Mouse (Mus musculus) spleen, adult 2 months (tissue): ENCODE results near the gene Ctse.

ENCODE experiments used
- CTCF ChIP-seq: fragments of 200-500 bp; IDR thresholded peaks from 2 replicates; pipeline ENCODE4 v1.5.1; 2011; ENCODE audit warnings: mild to moderate bottlenecking, inconsistent platforms; ENCODE audit not compliant: insufficient read depth, insufficient read length, insufficient replicate concordance; ENCODE audit errors: extremely low read depth
- POLR2A ChIP-seq: fragments of 200-500 bp; IDR thresholded peaks from 2 replicates; pipeline ENCODE4 v1.6.1; 2011; ENCODE audit warnings: low read depth, low read length, inconsistent platforms

DNA sequence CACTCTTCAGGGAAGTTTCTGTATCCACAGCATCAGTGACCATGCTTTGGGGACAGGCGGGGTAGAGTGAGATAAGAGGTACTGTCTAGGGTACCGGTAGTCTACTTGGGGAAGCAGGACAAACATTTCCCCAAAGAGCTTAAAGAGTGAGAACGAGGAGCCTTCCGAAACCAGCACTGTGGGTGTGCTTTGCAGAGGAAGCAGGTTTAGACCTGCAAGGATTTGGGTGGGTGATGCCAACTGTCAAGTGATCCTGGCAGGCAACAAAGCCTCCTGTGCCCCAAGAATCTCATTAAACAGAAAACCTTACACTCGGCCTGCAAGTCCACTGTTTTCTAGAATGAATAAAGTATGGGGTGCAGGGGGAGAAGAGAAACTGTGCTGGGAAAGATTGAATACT is 51.8 kb downstream of the Ctse start:
- no peak for TF ChIP-seq CTCF
- no peak for TF ChIP-seq POLR2A
